In the genomic region with DNA sequence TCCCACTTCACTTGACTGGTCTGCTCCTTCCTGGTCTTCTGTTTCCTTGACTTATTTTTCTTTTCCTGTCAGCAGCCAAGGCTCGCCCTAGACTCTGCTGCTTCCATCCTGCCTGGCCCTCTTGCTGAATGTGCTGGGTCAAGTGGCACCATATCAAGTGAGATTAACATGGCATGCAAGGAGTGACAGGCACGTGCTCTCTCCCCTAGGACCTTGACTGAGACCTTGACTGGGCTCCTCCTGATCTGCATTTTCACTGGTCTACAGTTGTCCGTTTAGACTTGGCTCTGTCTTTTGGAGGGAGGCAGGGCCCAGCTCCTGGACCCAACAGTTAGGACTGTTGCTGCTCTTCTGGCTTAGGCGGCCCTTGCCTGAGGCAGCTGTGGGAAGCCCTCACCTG, we compare ENCODE assay signal across 19 mouse cellular contexts. TPM values are rescaled to one million over a fixed set of nuclear protein-coding genes. Genes with fewer than 3 reads are reported as not detected.
DNase-seq lines count a peak whose midpoint lies in the region; ATAC-seq and TF ChIP-seq lines count a peak whose summit lies in the region.
"Had no signal": no experiment of that assay in that cellular context is flagged by ENCODE, and none has a peak within 500 bp of the region (broad histone marks: within the 10 kb centered on the region; RNA-seq: fewer than 3 reads in every experiment).

No protein-coding gene starts in this region.

- H3K4me1 ChIP-seq in lung, postnatal 0 days (ENCODE audit: insufficient read depth, low read depth, low read length), result no peaks in the 10 kb centered on the region
- H3K4me1 ChIP-seq in heart, embryonic 14.5 days (ENCODE audit: control insufficient read depth in 2 of 2, insufficient read depth in 2 of 2, low read length in 2 of 2), result peaks cover 30 to 38% of the 10 kb centered on the region in 2 experiments
- peaks cover 31% of the 10 kb centered on the region for H3K4me1 ChIP-seq in limb, embryonic 10.5 days
- H3K4me1 ChIP-seq in embryonic facial prominence, embryonic 10.5 days, result peaks cover 33% of the 10 kb centered on the region

- ATAC-seq in lung, postnatal 0 days, result 0 out of 2 replicates have a peak, but pooled peaks have one; percentile 28
- peak; percentile 79; the same call in 1 of the 2 replicates for ATAC-seq in heart, embryonic 14.5 days (ENCODE audit: insufficient number of reproducible peaks, insufficient read depth, low FRiP score, low read depth)
- ATAC-seq: activated CD4-positive, CD25-positive, alpha-beta regulatory T cell, adult 4 months; forebrain, embryonic 13.5 days; Patski had no signal

- H3K4me3 ChIP-seq in lung, postnatal 0 days (ENCODE audit: low read depth, low read length), result no peak overlapping the region
- H3K4me3 ChIP-seq in heart, embryonic 14.5 days (ENCODE audit: control insufficient read depth in 1 of 2, insufficient read depth in 1 of 2, low read depth in 1 of 2, low read length in 2 of 2), result no peak overlapping the region
- no peak overlapping the region for H3K4me3 ChIP-seq in limb, embryonic 10.5 days
- H3K4me3 ChIP-seq in embryonic facial prominence, embryonic 10.5 days, result no peak overlapping the region
- H3K4me3 ChIP-seq: forebrain, embryonic 13.5 days; hindbrain, embryonic 13.5 days; limb, embryonic 13.5 days; neural tube, embryonic 12.5 days had no signal

- no peaks in the 10 kb centered on the region for H3K27me3 ChIP-seq in lung, postnatal 0 days (replicated peaks; ENCODE audit: insufficient read depth, low read length)
- no peaks in the 10 kb centered on the region for H3K27me3 ChIP-seq in heart, embryonic 14.5 days (ENCODE audit: control insufficient read depth, insufficient read depth, low read length)
- no peaks in the 10 kb centered on the region for H3K27me3 ChIP-seq in limb, embryonic 10.5 days (ENCODE audit: low read depth, poor library complexity, severe bottlenecking)
- no peaks in the 10 kb centered on the region for H3K27me3 ChIP-seq in embryonic facial prominence, embryonic 10.5 days (replicated peaks; ENCODE audit: low read depth, poor library complexity, severe bottlenecking)
- H3K27me3 ChIP-seq: forebrain, embryonic 13.5 days; limb, embryonic 13.5 days had no signal

- H3K9me3 ChIP-seq in lung, postnatal 0 days (ENCODE audit: low read length), result no peaks in the 10 kb centered on the region
- H3K9me3 ChIP-seq in heart, embryonic 14.5 days (ENCODE audit: control insufficient read depth, low read length), result no peaks in the 10 kb centered on the region
- H3K9me3 ChIP-seq in limb, embryonic 10.5 days (replicated peaks), result no peaks in the 10 kb centered on the region
- no peaks in the 10 kb centered on the region for H3K9me3 ChIP-seq in embryonic facial prominence, embryonic 10.5 days
- H3K9me3 ChIP-seq: forebrain, embryonic 13.5 days; hindbrain, embryonic 13.5 days; limb, embryonic 13.5 days; neural tube, embryonic 12.5 days had no signal

- 39% methylated on average over 4 of the region's 4 CpGs for WGBS in lung, postnatal 0 days
- 11% methylated on average over 4 of the region's 4 CpGs for WGBS in heart, embryonic 14.5 days
- WGBS in limb, embryonic 10.5 days, result 80% methylated on average over 4 of the region's 4 CpGs
- 75% methylated on average over 4 of the region's 4 CpGs for WGBS in embryonic facial prominence, embryonic 10.5 days

- H3K36me3 ChIP-seq in lung, postnatal 0 days (ENCODE audit: insufficient read depth, low read length), result no peaks in the 10 kb centered on the region
- no peaks in the 10 kb centered on the region for H3K36me3 ChIP-seq in heart, embryonic 14.5 days (ENCODE audit: control insufficient read depth, insufficient read depth, low read length)
- no peaks in the 10 kb centered on the region for H3K36me3 ChIP-seq in limb, embryonic 10.5 days
- H3K36me3 ChIP-seq in embryonic facial prominence, embryonic 10.5 days (replicated peaks), result no peaks in the 10 kb centered on the region
- H3K36me3 ChIP-seq: hindbrain, embryonic 13.5 days; limb, embryonic 13.5 days; neural tube, embryonic 12.5 days had no signal

- no peak overlapping the region for H3K9ac ChIP-seq in lung, postnatal 0 days (replicated peaks; ENCODE audit: low read depth)
- H3K9ac ChIP-seq in heart, embryonic 14.5 days (ENCODE audit: low read length), result 0 out of 2 replicates have a peak overlapping the region, but pooled peaks have one; percentile 45
- H3K9ac ChIP-seq: forebrain, embryonic 13.5 days; hindbrain, embryonic 13.5 days; limb, embryonic 13.5 days; liver, embryonic 14.5 days; neural tube, embryonic 12.5 days had no signal

- no peak for TF ChIP-seq EP300 in lung, postnatal 0 days (IDR thresholded peaks at IDR 0.05)

- H3K27ac ChIP-seq in lung, postnatal 0 days (ENCODE audit: low read length), result no peak overlapping the region
- H3K27ac ChIP-seq in heart, embryonic 14.5 days (replicated peaks in 1 of 2; ENCODE audit: control insufficient read depth in 1 of 2, insufficient read depth in 1 of 2, low read depth in 2 of 2, low read length in 2 of 2), result peak overlapping the region; percentile 83 to 94
- peak overlapping the region; percentile 10; the same call in 1 of the 2 replicates for H3K27ac ChIP-seq in limb, embryonic 10.5 days
- no peak overlapping the region for H3K27ac ChIP-seq in embryonic facial prominence, embryonic 10.5 days (replicated peaks)
- H3K27ac ChIP-seq: forebrain, embryonic 13.5 days; hindbrain, embryonic 13.5 days; limb, embryonic 13.5 days; liver, embryonic 14.5 days; neural tube, embryonic 12.5 days had no signal

- no peak for TF ChIP-seq CTCF in lung, postnatal 0 days (IDR thresholded peaks at IDR 0.05)

- DNase-seq in lung, postnatal 0 days (ENCODE audit: low spot score), result peak; percentile 13
- DNase-seq in lung, adult 18-20 months, result no peak
- peak; percentile 35 to 41 for DNase-seq in heart, adult 9 months (ENCODE audit: low spot score in 2 of 2)
- no peak for DNase-seq in limb, embryonic 10.5 days (ENCODE audit: low spot score)
- no peak for DNase-seq in embryonic facial prominence, embryonic 10.5 days (ENCODE audit: low spot score)
- no peak for DNase-seq in cerebellum, postnatal 10 days
- DNase-seq: cerebellum, adult 11 months; cerebellum, postnatal 25 days; gastrocnemius, postnatal 36 days; kidney, postnatal 25 days; thymus, adult 2 months had no signal

- no peak overlapping the region for H3K4me2 ChIP-seq in lung, postnatal 0 days (replicated peaks; ENCODE audit: low read depth, low read length)
- H3K4me2 ChIP-seq in heart, embryonic 14.5 days (ENCODE audit: low read length), result no peak overlapping the region
- H3K4me2 ChIP-seq: forebrain, embryonic 13.5 days; hindbrain, embryonic 13.5 days; limb, embryonic 13.5 days; neural tube, embryonic 12.5 days had no signal

RNA-seq across cellular contexts. Expression of a gene that starts 26.2 kb away (rescaled TPM):
- 27.9 and 29.9 TPM in 2 replicates for polyA plus RNA-seq in lung, postnatal 0 days (2015; fragmentation: Nextera tagmentation; extraction: Ambion mirVana)
- 33.9 and 35.1 TPM in 2 replicates for polyA plus RNA-seq in heart, embryonic 14.5 days (2014; fragmentation: Nextera tagmentation; extraction: Ambion mirVana)
- polyA plus RNA-seq in limb, embryonic 10.5 days (2016; fragmentation: Nextera tagmentation; extraction: Ambion mirVana), result 27.3 and 37.2 TPM in 2 replicates
- 34.4 and 36.8 TPM in 2 replicates for polyA plus RNA-seq in embryonic facial prominence, embryonic 10.5 days (2016; fragmentation: Nextera tagmentation; extraction: Ambion mirVana)
- polyA plus RNA-seq: activated CD4-positive, CD25-positive, alpha-beta regulatory T cell, adult 4 months had no signal

Comparison
In these comparisons a context has a peak if more than half of its experiments do, and no peak if none do; other contexts are left out.
1. DNase-seq: peak in lung, postnatal 0 days (single experiment) and heart, adult 9 months (2 of 2); none in lung, adult 18-20 months (0 of 2), limb, embryonic 10.5 days (single experiment), embryonic facial prominence, embryonic 10.5 days (single experiment) and cerebellum, postnatal 10 days (0 of 2).
2. H3K27ac ChIP-seq: peak in heart, embryonic 14.5 days (2 of 2) and limb, embryonic 10.5 days (single experiment); none in lung, postnatal 0 days (single experiment) and embryonic facial prominence, embryonic 10.5 days (single experiment).